Mouse (Mus musculus) cerebellum, adult 2 months (tissue): ENCODE data around the gene Baz1b.

Source experiments
- CTCF ChIP-seq: fragments of 200-500 bp; IDR thresholded peaks from 2 replicates; pipeline ENCODE4 v1.5.1; 2011; ENCODE audit warnings: low read depth, mild to moderate bottlenecking, control low read depth, low read length, moderate library complexity, borderline replicate concordance; ENCODE audit not compliant: insufficient read depth
- POLR2A ChIP-seq: fragments of 200-500 bp; IDR thresholded peaks from 2 replicates; pipeline ENCODE4 v1.6.1; 2011; ENCODE audit warnings: low read length, control low read depth, borderline replicate concordance; ENCODE audit not compliant: insufficient read depth

- TF ChIP-seq CTCF: no peak
- TF ChIP-seq POLR2A: no peak
Observed at GRCm38 (mm10) chr5:135162821-135163220, 24.2 kb upstream of the Baz1b start.
